Mouse (Mus musculus): ENCODE results near the gene Ank2.

GRCm38 (mm10) chr3:127326355-127326754, 172.8 kb downstream of the Ank2 start:
- TF ChIP-seq CTCF (IDR thresholded peaks at IDR 0.05; ENCODE audit: extremely low read depth, insufficient read length, insufficient replicate concordance, low read depth, low read length) (no peak), POLR2A (IDR thresholded peaks at IDR 0.05; ENCODE audit: low read depth, low read length) (no peak)

Measured in small intestine, adult 2 months (tissue).